Mouse (Mus musculus) CD8-positive naive resting alpha-beta T cell, adult 2 months (primary cell): Measurements from ENCODE around the gene Pitpnm2.

Source experiments
- DNase-seq, 2 experiments: peaks; one replicate each; pipeline ENCODE4 v3.0.0; 2022; ENCODE audit warnings: low read depth in 2 of 2, low spot score in 2 of 2

Gene Pitpnm2

DNA sequence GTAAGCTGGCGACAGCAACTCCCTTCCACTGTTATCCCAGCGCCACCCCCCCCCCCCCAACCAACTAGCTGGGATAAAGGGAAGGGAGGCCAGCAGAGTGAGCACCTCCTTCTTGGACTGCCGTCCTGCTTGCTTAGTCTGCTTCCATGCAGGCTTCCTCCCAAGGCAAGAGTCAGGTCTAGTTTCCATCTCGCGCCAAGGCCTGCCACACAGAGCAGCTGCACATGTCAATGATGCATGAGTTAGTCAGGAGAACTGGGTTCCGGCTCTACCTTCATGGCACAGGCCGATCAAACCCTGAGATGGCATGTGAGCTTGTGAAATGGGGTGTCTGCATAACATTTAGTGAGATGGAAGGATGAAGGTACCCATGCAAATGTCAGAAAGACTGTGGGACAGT lies 66.9 kb downstream of the Pitpnm2 start:
- DNase-seq, result no peak

DNA sequence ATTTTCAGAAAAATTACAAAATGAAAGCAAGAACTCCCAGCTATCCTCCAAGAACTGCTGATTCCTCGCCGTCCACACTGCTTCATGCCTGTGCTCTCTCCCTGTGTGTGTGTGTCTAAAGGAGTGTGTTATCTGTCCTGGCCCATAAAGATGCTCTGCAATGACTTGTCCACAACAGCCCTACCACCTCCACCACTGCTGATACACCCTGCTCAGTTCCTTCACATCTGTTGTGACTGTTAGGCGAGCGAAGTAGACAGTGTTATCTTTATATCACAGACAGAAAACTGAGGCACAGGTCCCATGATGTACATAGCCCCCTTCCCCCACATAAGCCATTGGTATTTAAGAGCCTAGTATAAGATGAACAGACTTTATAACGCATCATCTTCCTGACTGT lies 67.5 kb downstream of the Pitpnm2 start:
- no peak for DNase-seq

DNA sequence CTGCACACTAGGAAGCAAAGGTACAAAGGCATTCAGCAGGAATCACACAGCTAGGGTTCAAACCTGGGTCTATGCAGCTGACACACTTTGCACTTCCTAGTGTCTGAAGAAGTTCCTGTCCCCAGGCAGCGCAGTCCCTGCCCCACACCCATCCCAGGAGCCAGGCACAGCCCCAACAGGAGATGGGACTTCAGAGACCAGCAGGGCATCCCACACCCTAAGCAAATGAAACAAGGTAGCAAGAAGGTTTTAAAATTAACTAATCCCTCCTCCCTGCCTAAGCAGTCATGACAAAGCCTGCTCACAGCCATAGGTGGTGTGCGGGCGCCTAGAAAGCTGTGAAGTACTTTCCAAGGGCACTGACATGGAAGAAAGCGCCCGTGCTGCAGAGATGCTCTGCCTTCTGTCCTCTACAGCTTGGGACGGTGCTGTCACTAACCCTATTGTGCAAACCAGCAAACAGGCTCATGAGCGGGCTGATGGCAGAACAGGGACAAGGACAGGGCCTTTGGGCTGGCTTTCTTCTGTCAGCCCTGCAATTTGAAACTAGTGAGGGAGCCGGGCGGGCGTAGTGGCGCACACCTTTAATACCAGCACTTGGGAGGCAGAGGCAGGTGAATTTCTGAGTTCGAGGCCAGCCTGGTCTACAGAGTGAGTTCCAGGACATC lies 68.9 kb downstream of the Pitpnm2 start:
- DNase-seq, result no peak

DNA sequence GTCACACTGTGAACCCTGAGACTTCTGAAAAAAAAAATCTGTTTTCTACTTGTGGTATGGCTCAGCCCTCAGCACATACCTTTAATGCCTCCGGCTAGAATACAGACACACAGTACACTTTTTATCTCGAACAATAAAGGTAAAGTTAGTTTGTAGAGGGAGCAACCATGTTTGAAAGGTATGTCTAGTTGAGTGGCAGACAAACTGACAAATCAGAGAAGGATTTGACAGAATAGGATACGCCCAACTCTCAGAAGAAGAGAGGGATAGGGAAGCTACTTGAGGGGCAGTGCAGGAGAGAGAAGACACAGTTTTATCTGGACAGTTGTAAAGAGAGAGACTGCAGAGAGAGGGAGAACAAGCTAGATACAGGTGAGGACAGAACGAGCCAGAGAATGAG lies 70.1 kb downstream of the Pitpnm2 start:
- DNase-seq, result no peak

DNA sequence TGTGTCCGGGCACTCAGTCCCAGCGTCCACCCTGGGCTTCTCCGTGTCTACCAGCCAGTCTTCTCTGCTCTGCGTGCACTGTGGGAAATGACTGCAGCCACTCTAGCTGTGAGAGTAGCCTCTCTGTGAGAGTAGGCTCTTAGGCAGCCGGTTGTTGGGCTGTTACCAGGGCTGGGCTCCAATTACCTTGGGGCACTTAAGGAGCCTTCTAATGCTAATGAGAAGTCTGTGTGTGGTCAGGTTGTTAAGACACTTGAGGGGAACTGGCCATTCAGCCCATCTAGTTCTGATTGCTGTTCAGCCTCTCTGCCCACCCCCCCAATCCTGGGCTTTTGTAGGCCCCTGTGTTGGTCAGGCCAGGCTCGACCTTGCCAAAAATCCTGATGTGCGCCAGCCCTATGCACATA lies 72.8 kb downstream of the Pitpnm2 start:
- no peak for DNase-seq

DNA sequence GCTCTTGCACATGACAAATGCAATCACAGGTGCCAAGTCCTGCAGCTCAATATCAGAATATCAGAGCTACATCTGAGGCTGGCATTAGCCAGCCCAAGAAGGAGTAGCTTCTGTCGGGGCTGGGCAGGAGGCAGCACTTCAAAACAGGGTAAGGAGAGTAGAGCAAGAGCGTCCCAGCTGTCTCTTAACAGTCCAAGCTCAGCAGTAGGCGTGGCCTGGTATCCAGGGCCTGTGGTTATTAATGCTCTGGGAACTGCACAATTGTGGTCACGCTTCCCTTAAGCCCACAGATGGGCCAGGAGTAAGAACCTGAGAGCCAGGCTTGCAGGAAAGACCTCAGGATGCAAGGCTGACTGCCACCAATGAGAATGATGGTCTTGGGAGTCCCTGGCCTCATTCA lies 74.4 kb downstream of the Pitpnm2 start:
- no peak for DNase-seq

DNA sequence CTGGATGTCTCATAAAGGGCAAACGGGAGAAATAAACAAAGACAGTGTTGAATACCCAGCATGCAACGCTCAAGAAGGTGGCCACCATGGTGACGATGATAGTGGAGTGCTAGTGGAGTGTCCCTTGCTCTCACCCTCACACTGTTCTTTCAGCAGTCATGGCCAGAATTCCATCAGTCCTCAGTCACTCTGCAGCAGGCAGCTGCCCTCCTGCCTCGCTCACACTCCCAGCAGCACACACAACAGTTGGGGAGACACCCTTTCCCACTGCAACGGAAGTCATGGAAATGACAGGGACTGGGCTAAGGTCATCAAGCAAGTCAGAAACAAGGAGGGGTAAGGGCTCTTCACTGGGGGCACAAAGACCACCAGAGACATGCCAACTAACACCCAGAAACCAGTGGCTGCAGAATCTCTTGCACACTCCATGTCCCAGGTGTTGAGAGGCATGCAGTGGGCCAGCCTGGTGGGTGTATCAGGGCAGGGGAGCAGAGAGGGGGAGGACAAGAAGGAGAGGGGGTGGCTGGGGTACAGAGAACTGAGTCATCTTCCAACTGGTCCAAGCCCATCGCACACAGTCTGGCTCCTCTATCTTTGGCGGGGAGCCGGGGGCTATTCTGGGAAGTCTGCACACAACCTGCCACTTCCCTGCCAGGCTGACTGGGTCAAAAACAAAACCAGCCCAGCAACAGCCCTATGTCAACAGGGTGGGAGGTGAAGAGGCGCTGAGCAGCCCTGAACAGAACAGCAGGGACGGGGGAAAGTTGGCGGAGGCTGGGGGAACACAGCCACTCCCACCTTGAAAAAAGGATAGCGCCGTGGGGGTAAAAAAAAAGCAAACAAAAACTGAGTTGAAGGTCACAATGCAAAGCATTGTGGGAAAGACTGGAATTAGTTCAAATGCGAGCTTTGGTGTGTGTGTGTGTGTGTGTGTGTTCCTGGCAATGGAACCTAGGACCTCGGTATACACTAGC lies 76.3 kb downstream of the Pitpnm2 start:
- DNase-seq, result no peak

DNA sequence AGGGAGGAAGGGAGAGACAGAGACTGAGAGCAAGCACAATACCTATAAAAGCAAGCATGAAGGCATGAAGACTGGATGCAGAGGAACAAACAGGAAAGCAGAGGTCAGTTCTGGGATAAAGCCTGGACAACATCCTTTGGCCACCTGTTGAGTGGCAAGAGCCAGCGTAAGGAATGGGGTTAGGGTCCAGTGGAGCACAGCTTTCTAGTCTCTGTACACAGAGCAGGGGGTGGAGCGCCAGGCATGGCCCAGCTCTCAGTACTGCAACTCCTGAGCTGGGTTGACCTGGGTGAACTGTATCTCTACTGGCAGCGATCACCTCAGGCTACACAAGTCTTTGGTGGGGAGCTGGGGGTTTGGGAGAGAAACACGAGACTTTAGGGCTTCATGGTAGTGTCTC lies 77.3 kb downstream of the Pitpnm2 start:
- no peak for DNase-seq

DNA sequence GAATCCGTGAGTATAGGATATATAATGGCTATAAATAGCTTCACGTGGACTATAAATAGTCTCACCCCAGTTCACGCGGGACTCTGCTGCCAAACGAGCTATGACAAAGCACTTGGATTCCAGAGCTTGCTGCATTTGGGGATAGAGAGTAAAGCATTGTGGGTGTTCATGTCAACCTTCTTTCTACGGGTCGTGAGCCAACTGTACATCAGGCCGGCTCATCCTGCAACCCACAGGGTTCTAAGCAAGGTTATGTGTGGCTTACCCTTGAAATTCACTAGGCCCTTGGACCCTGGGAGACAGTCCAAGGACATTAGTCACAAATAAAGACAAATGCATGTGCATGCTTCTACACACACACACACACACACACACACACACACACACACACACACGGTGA lies 77.8 kb downstream of the Pitpnm2 start:
- DNase-seq, result no peak

DNA sequence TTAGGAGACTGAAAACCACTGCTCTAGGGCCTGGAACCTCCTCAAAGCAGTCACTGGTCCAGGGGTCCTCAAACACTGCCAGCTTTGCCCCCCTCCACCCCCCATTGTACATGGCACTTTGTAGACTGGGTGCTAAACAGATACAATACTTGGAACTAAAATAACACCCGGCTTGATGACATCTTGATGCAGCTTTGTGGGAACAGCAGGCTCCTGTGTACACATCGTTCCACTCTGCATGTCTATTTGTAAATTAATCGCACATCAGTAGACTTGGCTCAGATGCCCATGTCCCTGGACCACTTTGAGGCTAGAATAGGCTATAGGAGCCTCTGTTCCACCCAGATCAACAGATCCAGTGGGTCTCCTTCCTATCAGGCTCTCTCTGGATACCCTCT lies 80.3 kb downstream of the Pitpnm2 start:
- no peak for DNase-seq

DNA sequence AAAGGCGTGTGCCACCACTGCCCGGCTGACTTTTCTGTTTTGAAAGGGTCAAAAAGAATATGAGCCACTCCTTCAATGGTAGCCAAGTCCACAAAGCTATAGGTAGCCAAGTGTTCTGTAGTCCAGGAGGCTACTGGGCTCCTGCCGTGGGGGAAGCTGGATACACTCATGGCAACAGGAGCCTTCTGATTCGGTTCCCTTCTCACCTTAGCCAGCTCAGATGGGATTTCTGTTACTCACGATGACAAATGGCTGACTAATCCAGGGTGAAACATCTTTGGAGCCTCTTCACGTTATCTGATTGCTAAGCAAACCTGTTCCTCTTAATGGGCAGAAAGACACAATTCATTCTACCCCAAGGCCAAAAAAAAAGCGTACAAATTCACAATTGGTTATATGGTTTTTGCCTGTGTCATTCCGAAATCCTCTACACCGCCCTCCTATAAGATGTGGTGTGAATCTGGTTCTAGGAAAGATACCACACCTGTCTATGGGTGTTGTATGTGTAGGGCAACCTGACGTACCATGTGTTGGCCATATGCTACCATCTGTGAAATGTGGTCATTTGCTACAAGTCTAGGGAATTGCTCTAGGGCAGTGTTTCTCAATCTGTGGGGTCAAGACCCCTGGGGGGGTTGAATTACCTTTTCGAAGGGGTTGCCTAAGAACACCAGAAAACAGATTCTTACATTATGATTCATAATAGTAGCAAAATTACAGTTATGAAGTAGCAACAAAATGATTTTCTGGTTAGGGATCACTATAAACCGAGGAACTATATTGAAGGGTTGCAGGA lies 80.9 kb downstream of the Pitpnm2 start:
- DNase-seq, result no peak

DNA sequence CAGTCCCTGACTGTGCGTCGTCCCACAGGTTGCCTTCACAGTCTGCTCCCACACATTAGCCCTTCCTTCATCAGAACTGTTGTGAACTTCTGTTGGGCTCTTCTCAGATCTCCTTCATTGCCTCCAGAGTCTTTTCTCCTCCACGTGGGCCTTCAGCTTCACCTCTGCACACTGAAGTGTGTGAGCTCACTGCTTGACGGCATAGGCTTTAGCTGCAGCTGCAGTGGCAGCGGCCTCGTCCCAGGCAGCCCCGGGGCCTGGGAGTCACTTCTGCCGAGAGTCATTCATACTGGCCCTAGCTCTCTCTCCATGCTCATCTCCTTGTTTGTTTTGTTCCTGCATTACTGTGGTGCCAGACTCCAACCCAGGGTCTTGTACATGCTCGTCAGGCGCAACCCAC lies 81.9 kb downstream of the Pitpnm2 start:
- DNase-seq, result no peak

DNA sequence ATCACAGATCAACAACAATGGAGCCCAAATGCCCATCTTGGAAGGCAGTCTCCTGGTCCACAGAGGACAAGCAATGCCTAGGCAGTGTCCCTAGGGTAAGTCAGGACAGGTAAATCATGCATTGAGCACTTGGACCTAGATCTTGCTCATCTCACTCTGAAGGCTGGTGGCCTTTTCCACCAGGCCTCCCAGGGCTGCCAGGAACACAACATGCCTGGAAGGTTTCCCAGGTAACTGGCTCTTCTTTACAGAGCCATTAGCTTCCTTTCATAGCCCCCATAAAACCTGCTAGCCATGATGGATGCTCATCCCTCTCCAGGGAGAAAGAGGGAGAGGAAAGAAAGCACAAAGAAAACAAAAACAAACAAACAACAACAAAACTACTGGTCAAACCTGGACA lies 82.8 kb downstream of the Pitpnm2 start:
- DNase-seq, result no peak

DNA sequence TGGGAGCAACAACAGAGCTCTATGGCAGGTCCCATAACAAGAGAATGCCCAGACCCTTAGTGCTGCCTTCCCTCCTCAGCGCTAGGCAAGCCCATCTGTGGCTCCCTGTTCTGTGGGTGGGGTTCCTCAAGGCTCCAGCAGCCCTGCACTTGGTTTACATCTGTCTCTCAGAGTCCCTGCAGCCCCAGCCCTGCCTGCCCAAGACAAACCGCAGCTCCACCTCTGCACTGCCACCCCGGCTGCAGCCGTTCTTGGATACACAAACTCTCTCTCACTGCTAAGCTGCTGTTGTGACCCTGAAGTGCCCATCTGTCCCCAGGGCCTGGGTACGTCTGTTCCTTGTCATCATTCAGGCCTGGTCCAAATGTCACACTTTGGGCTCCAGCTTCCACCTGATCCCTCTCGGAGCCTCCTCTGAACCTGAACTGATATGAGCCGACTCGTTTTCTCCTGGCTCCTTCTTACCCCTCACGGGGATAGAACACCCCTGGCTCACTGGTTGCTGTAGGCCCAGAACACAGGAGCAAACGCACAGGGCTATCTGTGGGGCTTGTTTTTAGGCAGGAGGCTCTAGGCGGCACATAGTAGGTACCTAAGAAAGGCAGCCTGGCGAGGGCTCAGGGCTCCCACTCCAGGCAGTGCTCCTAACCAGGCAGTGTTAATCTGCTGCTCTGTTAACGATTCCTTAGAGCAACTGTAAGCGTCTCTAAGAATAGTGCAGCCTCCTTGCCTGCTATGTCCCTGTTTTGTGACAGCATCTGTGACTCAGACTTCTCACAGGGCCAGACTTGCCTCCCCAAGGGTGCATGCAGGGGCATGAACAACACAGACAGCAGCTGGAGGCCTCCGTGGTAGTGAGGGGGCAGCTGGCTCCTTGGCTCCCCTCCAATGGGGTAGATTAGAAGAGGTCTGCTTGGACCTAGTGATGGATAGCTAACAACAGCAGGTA lies 83.7 kb downstream of the Pitpnm2 start:
- DNase-seq, result no peak

DNA sequence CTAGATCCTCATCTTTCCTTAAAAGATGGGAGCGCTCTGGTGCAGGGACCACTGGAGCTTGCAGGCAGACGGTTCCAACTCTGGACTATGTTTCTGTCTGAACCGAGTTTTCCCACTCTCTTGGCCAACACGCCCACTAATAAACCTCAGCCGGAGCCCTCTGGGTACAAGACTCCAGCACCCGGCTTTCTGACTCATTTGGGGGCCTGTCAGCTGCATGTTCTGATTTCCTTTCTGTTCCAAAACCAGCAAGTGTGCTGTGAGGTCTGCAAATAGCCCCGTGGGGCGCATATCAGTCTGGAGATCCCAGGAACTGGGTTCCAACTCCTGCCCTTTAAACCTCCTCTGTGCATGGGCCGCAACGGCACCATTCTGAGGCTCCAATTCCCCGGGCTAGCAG lies 86.1 kb downstream of the Pitpnm2 start:
- DNase-seq, result no peak

DNA sequence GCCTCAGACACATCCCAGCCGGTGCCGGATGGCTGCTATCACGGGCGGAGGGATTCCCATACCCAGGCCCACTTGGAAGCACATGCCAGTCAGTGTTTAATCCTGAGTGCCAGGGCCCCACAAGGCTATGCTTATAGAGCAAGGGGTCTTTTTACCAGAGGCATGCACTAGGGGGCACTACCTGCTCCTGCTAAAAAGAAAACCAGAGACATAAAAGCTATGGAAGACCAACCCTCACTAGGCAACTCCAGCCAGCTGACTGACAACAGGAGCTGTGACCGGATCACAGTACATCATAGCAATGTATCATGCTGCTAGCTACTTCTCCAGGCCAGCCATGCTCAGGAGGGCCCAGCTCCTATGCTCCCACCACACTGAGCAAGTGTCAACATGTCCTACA lies 87.0 kb downstream of the Pitpnm2 start:
- DNase-seq, result peak; percentile 60 to 77

DNA sequence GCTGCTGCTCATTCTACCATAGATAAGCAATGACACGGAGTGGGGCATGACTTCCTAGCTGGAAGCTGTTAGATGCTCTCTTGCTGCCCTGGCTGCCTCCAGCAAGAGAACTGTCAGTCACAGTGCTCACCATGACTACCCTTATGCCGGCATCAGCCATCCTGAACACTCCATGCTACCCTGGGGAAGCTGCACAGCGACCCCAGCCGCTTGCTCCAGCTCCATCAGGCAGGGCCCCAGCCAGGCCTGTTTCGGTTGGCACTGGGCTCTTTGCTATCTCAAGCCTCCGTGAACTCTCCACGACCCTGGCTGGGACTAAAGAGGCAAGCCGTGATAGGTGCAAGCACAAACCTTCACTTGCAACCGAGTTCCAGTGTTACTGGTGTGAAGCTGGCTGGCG lies 87.7 kb downstream of the Pitpnm2 start:
- DNase-seq, result no peak

DNA sequence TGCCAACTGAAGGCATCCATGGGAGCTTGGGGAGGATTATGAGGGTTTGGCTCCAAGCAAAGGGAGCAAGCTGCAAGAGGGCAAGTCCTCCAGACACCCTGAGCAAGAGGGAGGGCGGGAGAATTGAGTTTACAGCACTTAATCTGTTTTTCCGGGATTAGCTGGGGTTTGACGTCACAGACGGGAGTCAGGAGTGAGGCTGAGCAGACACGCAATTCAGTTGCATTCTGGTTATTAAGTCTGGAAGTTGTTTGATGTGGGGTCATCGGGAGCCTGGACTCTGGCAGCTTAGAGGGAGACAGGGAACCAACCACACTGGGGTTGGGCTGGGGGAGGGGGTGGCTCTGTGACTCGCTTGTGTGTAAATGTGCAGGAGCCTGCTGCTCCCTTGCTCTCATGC lies 90.1 kb downstream of the Pitpnm2 start:
- DNase-seq, result no peak

DNA sequence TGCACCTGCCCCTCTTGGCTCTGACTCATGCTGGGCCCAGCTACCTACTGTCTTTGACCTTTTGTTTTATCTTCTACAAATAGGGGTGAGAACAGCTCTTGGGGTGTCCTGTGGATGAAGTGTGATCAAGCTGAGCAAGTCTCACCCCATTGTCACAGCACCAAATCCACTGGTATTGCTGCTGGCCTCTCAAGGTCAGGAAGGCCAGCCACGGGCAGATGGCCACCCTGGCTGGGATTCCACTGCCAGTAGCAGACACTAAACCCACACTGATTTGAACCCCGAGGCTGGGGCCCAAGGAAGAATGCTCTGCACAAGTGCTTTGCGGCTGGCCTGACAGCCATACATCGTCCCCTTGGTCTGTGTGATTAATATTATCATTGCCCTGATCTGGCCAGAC lies 91.3 kb downstream of the Pitpnm2 start:
- DNase-seq, result no peak

DNA sequence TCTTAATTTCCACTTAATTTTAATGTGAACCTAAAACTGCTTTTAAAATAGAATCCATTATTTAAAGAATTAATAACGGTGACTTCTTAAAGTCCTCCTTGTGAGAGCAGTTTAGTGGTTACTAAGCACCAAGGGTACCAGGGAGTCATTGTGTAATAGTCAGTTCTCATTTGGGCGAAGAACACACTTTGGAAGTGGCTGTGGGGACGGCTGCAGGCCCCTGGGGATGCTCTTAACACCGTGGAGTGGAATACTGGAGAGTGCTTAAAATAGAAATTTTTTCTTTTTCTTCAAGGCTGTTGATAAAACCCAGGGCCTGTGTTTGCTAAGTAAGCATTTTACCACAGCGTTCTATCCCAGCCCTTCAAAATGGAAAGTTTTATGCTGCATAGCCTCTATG lies 93.6 kb downstream of the Pitpnm2 start:
- DNase-seq, result no peak

DNA sequence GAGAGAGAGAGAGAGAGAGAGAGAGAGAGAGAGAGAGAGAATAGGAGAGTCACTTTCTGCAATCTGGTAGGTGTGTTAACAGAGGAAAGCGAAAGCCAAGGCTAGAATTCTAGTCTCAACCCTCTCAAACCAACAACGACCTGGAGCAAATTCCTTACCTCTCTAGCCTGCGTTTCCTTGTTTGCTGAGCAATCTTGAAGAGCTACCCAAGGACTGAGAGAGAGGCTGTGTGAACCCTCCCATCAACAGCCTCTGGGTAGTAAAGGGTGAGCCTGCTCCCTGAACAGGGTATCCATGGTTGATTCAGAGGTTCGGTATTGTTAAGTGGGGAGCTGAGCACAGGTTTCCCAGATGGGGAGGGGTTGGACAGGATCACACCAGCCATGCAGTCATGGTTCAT lies 96.8 kb downstream of the Pitpnm2 start:
- no peak for DNase-seq
